In genomic region chr5:120612442-120612821, GRCm38 (mm10) we compare ENCODE assay signal across 8 mouse cellular contexts. TPM values are rescaled to one million over a fixed set of nuclear protein-coding genes. Genes with fewer than 3 reads are reported as not detected.
DNase-seq lines count a peak whose midpoint lies in the region; ATAC-seq and TF ChIP-seq lines count a peak whose summit lies in the region.

Gene Rita1 (minus strand): TSS chr5:120612589.
Gene Ddx54 (plus strand): TSS chr5:120612739.

- WGBS in forebrain, embryonic 11.5 days = 0% methylated on average over 22 of the region's 22 CpGs
- under 1% methylated on average over 22 of the region's 22 CpGs for WGBS in heart, embryonic 14.5 days
- WGBS in liver, adult 2 months = under 1% methylated on average over 22 of the region's 22 CpGs
- WGBS in stomach, embryonic 16.5 days = under 1% methylated on average over 22 of the region's 22 CpGs

- DNase-seq in c-Kit-positive CD71-positive TER-119-negative erythroid progenitor cells, embryonic 14.5 days (ENCODE audit: low read depth) = peak; percentile 90
- DNase-seq in forebrain, embryonic 11.5 days (ENCODE audit: low spot score) = peak; percentile 97
- peak; percentile 98 for DNase-seq in kidney, postnatal 10 days
- no peak for DNase-seq in liver, adult 2 months (ENCODE audit: extremely low read depth, low read depth, low spot score)

- H3K27ac ChIP-seq in forebrain, embryonic 11.5 days (ENCODE audit: low read depth, low read length) = peak within 1 kb of the TSS; percentile 71; the same call in 1 of the 2 replicates
- peak within 1 kb of the TSS; percentile 81 to 94 for H3K27ac ChIP-seq in heart, embryonic 14.5 days (replicated peaks in 1 of 2; ENCODE audit: control insufficient read depth in 1 of 2, insufficient read depth in 1 of 2, low read depth in 2 of 2, low read length in 2 of 2)
- peak within 1 kb of the TSS; percentile 83 for H3K27ac ChIP-seq in liver, adult 2 months (replicated peaks; ENCODE audit: insufficient read depth, low read depth, low read length)
- peak within 1 kb of the TSS; percentile 92 for H3K27ac ChIP-seq in stomach, embryonic 16.5 days (ENCODE audit: low read length)

- TF ChIP-seq CTCF in liver, adult 2 months (IDR thresholded peaks at IDR 0.05; ENCODE audit: low read depth, low read length) = no peak

- peak; percentile 73 for ATAC-seq in CD4-positive, CD25-positive, alpha-beta regulatory T cell, adult 4 months
- ATAC-seq in forebrain, embryonic 11.5 days (replicated peaks; ENCODE audit: low FRiP score) = peak; percentile 88
- peak; percentile 85 for ATAC-seq in heart, embryonic 14.5 days (ENCODE audit: insufficient number of reproducible peaks, insufficient read depth, low FRiP score, low read depth)
- ATAC-seq in monocyte, adult 5-6 weeks (replicated peaks; ENCODE audit: insufficient number of reproducible peaks, low FRiP score, low TSS enrichment, poor library complexity, severe bottlenecking) = peak; percentile 73
- peak; percentile 89 for ATAC-seq in stomach, embryonic 16.5 days (ENCODE audit: insufficient read depth, low FRiP score)

- H3K4me3 ChIP-seq in forebrain, embryonic 11.5 days (ENCODE audit: low read depth, low read length) = peak within 1 kb of the TSS; percentile 70
- H3K4me3 ChIP-seq in heart, embryonic 14.5 days (ENCODE audit: control insufficient read depth in 1 of 2, insufficient read depth in 1 of 2, low read depth in 1 of 2, low read length in 2 of 2) = peak within 1 kb of the TSS; percentile 71 to 72
- peak within 1 kb of the TSS; percentile 82 for H3K4me3 ChIP-seq in liver, adult 2 months (ENCODE audit: insufficient read depth, low read depth, low read length)
- peak within 1 kb of the TSS; percentile 93 for H3K4me3 ChIP-seq in stomach, embryonic 16.5 days (replicated peaks; ENCODE audit: low read length)

- no peak for TF ChIP-seq POLR2A in liver, adult 2 months (IDR thresholded peaks at IDR 0.05; ENCODE audit: extremely low read depth, insufficient read depth, low read length)

- H3K9me3 ChIP-seq in forebrain, embryonic 11.5 days (ENCODE audit: control insufficient read depth, low read length) = peaks cover 5% of the 10 kb centered on the region
- H3K9me3 ChIP-seq in heart, embryonic 14.5 days (ENCODE audit: control insufficient read depth, low read length) = no peaks in the 10 kb centered on the region
- H3K9me3 ChIP-seq in stomach, embryonic 16.5 days (replicated peaks; ENCODE audit: control insufficient read depth, low read length) = peaks cover 6% of the 10 kb centered on the region; the same call in 1 of the 2 replicates

- H3K9ac ChIP-seq in forebrain, embryonic 11.5 days (ENCODE audit: low read length) = peak within 1 kb of the TSS; percentile 67
- H3K9ac ChIP-seq in heart, embryonic 14.5 days (ENCODE audit: low read length) = peak within 1 kb of the TSS; percentile 83
- H3K9ac ChIP-seq in liver, adult 2 months (ENCODE audit: low read depth, low read length) = peak within 1 kb of the TSS; percentile 81
- H3K9ac ChIP-seq in stomach, embryonic 16.5 days (ENCODE audit: low read length) = peak within 1 kb of the TSS; percentile 83

- peak within 1 kb of the TSS; percentile 65 for H3K4me2 ChIP-seq in forebrain, embryonic 11.5 days (ENCODE audit: low read depth, low read length, severe bottlenecking)
- peak within 1 kb of the TSS; percentile 94 for H3K4me2 ChIP-seq in heart, embryonic 14.5 days (ENCODE audit: low read length)
- peak within 1 kb of the TSS; percentile 90 for H3K4me2 ChIP-seq in stomach, embryonic 16.5 days (ENCODE audit: low read depth, low read length)

- peaks cover 8% of the 10 kb centered on the region for H3K36me3 ChIP-seq in forebrain, embryonic 11.5 days (ENCODE audit: control insufficient read depth, insufficient read depth, low read length)
- H3K36me3 ChIP-seq in heart, embryonic 14.5 days (ENCODE audit: control insufficient read depth, insufficient read depth, low read length) = peaks cover 24% of the 10 kb centered on the region
- no peaks in the 10 kb centered on the region for H3K36me3 ChIP-seq in liver, adult 2 months (ENCODE audit: control insufficient read depth, insufficient read depth, low read length)
- H3K36me3 ChIP-seq in stomach, embryonic 16.5 days (ENCODE audit: control insufficient read depth, insufficient read depth, low read length) = peaks cover 15% of the 10 kb centered on the region

- no peaks in the 10 kb centered on the region for H3K27me3 ChIP-seq in forebrain, embryonic 11.5 days (ENCODE audit: control insufficient read depth, insufficient read depth, low read length)
- H3K27me3 ChIP-seq in heart, embryonic 14.5 days (ENCODE audit: control insufficient read depth, insufficient read depth, low read length) = no peaks in the 10 kb centered on the region
- H3K27me3 ChIP-seq in liver, adult 2 months (ENCODE audit: control insufficient read depth, insufficient read depth, low read length) = no peaks in the 10 kb centered on the region
- H3K27me3 ChIP-seq in stomach, embryonic 16.5 days (ENCODE audit: control insufficient read depth, insufficient read depth, low read length) = no peaks in the 10 kb centered on the region

- peaks cover 16% of the 10 kb centered on the region; the same call in 1 of the 2 replicates for H3K79me2 ChIP-seq in liver, adult 2 months (ENCODE audit: control insufficient read depth, insufficient read depth, low read length)

- H3K4me1 ChIP-seq in forebrain, embryonic 11.5 days (replicated peaks; ENCODE audit: control insufficient read depth, insufficient read depth, low read length) = peaks cover 4% of the 10 kb centered on the region; the same call in 1 of the 2 replicates
- peaks cover 12 to 18% of the 10 kb centered on the region in 2 experiments for H3K4me1 ChIP-seq in heart, embryonic 14.5 days (ENCODE audit: control insufficient read depth in 2 of 2, insufficient read depth in 2 of 2, low read length in 2 of 2)
- H3K4me1 ChIP-seq in liver, adult 2 months (ENCODE audit: control insufficient read depth, insufficient read depth, low read length) = peaks cover 9% of the 10 kb centered on the region
- H3K4me1 ChIP-seq in stomach, embryonic 16.5 days (ENCODE audit: control insufficient read depth, insufficient read depth, low read length) = peaks cover 11% of the 10 kb centered on the region

RNA-seq across cellular contexts. Expression of gene Rita1, which starts in this region (rescaled TPM):
- 1 to 10 TPM; 2.2 to 6.3 TPM for polyA plus RNA-seq in CD4-positive, CD25-positive, alpha-beta regulatory T cell, adult 4 months (2017; shearing (Covaris generic))
- 10.2 and 10.6 TPM in 2 replicates for polyA plus RNA-seq in forebrain, embryonic 11.5 days (2014; fragmentation: Nextera tagmentation; extraction: Ambion mirVana)
- polyA plus RNA-seq in heart, embryonic 14.5 days (2014; fragmentation: Nextera tagmentation; extraction: Ambion mirVana) = 5.6 and 6.2 TPM in 2 replicates
- 4.4 and 5.9 TPM in 2 replicates for total RNA-seq in liver, adult 2 months (2014; rRNA removed)
- 9.1 and 10.5 TPM in 2 replicates for polyA plus RNA-seq in liver, adult 2 months (2012; rRNA removed)
- 0.43 to 4.0 TPM (median 1.1 TPM) in 3 replicates for total RNA-seq in monocyte, adult 5-6 weeks (2017)
- 13.4 and 13.5 TPM in 2 replicates for polyA plus RNA-seq in stomach, embryonic 16.5 days (2015; fragmentation: Nextera tagmentation; extraction: Ambion mirVana)

RNA-seq across cellular contexts. Expression of gene Ddx54, which starts in this region (rescaled TPM):
- 10 to 100 TPM; 14.4 to 18.6 TPM for polyA plus RNA-seq in CD4-positive, CD25-positive, alpha-beta regulatory T cell, adult 4 months (2017; shearing (Covaris generic))
- 45.2 and 45.7 TPM in 2 replicates for polyA plus RNA-seq in forebrain, embryonic 11.5 days (2014; fragmentation: Nextera tagmentation; extraction: Ambion mirVana)
- polyA plus RNA-seq in heart, embryonic 14.5 days (2014; fragmentation: Nextera tagmentation; extraction: Ambion mirVana) = 17.9 and 18.9 TPM in 2 replicates
- total RNA-seq in liver, adult 2 months (2014; rRNA removed) = 15.2 and 19.8 TPM in 2 replicates
- 24.2 and 24.6 TPM in 2 replicates for polyA plus RNA-seq in liver, adult 2 months (2012; rRNA removed)
- total RNA-seq in monocyte, adult 5-6 weeks (2017) = 42.2 to 59.5 TPM (median 55.9 TPM) in 3 replicates
- 41.9 and 45.6 TPM in 2 replicates for polyA plus RNA-seq in stomach, embryonic 16.5 days (2015; fragmentation: Nextera tagmentation; extraction: Ambion mirVana)
